Mouse (Mus musculus) frontal cortex, postnatal 36 days (tissue): ENCODE results near the gene Abcg5.

Experiments used
- DNase-seq, 2 experiments: peaks; one replicate each; pipeline ENCODE4 v3.0.0; 2022; ENCODE audit warnings: low spot score in 2 of 2

Gene Abcg5

GRCm38 (mm10) chr17:84685286-84685685 lies 2.5 kb upstream of the Abcg5 start:
- no peak for DNase-seq

DNA sequence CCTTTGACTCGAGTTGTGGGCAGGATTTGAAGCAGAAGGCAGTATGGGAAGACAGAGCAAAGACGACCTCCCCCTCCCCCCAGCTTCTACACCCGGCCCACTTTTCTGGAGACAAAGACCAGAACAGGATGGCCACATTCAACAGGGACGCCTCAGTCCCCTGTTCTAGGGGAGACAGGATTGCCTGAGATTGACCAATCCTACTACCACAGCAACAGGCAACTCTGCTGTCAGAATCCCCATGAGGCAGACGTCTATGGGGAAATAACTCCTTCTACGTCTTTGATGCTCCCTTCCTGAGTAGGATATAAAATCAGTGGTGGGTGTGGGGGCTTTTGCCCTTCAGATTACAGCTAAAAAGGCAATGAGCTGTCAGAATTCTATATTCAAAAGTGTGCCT lies 1.5 kb upstream of the Abcg5 start:
- DNase-seq = no peak

DNA sequence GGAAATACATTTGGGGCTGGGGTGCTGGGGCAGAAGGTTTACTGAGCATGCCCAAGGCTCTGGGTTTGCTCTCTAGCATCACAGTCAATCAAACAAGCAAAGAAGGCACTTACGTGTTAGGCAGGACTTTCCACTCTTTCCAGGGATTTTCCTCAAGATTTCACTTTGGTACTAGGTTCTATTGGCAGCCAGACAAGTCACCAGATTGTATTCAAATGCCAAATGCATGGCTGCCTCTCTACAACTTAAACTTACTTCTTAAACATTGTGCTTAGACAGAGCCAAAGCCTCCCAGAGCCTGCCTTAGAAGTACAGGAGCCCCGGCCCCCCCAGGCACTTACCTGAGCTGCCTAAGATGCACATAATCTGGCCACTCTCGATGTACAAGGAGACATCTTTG lies 1.1 kb downstream of the Abcg5 start:
- DNase-seq = peak in 1 of 2 experiments; percentile 51

- no peak for DNase-seq
Measured at GRCm38 (mm10) chr17:84677595-84677994, 5.2 kb downstream of the Abcg5 start.

- DNase-seq = no peak
Measured at GRCm38 (mm10) chr17:84675951-84676366, 6.9 kb downstream of the Abcg5 start, which contains the start of gene Abcg8. Abcg8 (plus strand) TSS chr17:84676302.

DNA sequence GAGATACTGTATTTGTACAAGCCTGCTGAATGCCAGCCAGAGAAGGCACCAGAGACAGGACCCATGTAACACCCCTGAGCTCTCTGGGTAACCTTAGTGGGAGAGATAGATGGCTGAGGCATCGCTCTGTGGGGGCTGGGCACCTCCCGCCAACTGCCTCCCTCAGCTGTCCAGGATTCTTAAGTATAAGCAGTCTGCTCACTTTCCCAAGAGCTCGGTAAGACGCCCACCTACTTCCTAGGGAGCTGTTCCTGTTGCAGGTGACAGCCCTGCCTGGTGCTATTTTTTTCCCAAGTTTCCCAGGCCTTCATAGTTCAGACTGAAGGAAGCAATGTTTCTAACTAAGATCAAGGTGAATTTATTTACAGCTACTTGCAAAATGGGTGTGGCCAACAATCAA lies 7.6 kb downstream of the Abcg5 start:
- no peak for DNase-seq

GRCm38 (mm10) chr17:84674048-84674447 lies 8.8 kb downstream of the Abcg5 start:
- no peak for DNase-seq

DNA sequence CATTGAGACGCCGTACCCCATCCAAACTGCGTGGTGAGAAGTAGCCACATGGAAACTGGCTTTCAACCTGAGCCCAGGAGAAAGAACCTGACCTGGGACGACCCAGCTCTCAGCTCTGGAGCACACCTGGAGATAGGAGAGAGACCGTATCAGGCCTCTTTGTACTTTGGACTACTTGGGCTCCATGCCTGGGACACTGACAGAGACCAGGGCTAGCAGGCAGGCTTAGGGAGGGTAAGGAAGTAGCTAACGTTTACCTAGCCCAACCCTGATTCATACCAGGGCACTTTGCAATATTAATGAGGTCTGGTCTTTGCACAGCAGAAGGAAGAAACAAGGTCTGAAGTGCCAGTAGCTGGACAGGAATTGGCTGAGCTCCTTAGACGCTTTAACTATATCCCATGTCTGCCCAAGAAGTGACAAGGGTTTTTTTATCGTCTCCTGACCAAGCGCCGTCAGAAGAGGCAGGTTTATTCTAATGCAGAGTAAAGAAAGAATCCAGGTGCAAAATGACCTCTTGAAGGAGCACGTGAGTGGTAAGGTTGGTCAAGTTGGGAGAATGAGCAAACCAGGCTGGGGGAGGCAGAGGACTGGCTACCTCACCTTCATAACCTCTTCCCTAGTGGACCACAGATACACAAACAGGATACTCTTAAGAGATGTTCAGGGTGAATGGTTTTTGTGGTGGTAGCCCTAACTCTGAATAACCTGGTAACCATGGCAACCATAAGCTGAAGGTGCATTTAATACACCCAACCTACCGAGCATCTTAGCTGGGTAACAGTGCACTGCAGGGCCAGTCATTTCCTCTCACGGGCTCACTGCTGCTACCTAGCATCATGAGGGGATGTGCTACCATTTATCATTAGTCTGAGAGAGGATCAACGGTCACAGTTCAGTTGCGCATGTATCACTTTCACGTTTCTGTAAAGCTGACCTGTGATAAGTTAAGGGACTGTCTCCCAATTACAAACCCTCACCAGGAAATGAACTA lies 10.1 kb downstream of the Abcg5 start:
- no peak for DNase-seq

DNA sequence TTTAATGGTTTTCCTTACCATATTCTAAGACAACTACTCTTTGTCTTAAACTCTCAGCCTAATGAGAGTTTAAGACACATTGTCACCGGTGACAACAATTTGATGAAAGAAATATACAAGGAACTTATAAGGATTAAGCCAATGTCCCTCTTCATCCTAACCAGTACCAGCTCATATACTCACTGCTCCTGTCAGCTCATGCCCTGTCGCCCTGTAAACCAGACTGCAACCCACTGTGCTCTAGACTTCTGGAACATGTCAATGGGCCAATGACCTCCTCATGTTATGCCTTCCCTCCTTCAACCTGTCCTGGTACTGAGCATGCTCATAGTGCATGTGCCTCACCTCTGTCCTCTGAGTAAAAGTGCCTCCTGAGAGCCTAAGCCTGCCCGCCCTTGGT lies 15.0 kb downstream of the Abcg5 start:
- no peak for DNase-seq

GRCm38 (mm10) chr17:84665691-84666090 lies 17.1 kb downstream of the Abcg5 start:
- no peak for DNase-seq

- no peak for DNase-seq
Measured at GRCm38 (mm10) chr17:84665053-84665452, 17.8 kb downstream of the Abcg5 start.

DNA sequence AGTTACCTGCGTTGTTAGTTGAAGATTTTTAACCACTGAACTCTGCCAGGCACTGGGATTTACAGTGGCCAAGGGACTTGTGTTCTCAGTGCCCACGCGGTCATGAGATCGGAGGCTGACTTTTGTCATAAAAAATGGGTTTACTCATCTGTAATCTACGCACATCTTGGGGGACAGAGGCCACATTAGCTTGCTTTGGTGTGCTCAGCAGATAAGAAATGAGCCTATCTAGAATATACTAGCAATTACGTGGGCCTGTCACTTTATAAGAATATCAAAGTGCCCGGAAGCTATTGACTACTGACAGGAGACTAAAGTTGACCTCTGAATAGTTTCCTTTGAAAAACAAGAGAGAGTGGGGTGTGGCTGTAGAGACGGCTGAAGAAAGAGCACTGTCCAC lies 23.9 kb downstream of the Abcg5 start:
- no peak for DNase-seq

DNA sequence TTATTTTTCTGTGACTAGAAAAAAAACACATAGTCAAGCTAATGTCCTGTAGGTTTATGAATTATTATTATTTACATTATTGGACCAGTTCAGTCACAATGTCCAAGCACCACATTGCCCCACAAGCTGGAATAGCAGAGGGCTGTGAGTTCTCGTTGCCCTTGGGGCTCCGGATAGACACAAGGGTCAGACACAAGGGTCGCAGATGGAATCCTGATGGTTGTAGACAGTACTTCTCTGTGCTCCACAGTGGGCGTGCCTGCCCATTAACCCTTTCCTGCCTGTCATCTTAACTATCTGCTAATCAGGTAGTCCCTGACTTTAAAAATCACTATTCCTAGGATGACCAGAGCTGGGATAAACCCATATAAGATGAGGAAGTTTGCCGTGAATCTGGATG lies 24.6 kb downstream of the Abcg5 start:
- no peak for DNase-seq

GRCm38 (mm10) chr17:84657782-84658181 lies 25.0 kb downstream of the Abcg5 start:
- no peak for DNase-seq

- DNase-seq = no peak
Measured at GRCm38 (mm10) chr17:84657422-84657732, 25.4 kb downstream of the Abcg5 start.

DNA sequence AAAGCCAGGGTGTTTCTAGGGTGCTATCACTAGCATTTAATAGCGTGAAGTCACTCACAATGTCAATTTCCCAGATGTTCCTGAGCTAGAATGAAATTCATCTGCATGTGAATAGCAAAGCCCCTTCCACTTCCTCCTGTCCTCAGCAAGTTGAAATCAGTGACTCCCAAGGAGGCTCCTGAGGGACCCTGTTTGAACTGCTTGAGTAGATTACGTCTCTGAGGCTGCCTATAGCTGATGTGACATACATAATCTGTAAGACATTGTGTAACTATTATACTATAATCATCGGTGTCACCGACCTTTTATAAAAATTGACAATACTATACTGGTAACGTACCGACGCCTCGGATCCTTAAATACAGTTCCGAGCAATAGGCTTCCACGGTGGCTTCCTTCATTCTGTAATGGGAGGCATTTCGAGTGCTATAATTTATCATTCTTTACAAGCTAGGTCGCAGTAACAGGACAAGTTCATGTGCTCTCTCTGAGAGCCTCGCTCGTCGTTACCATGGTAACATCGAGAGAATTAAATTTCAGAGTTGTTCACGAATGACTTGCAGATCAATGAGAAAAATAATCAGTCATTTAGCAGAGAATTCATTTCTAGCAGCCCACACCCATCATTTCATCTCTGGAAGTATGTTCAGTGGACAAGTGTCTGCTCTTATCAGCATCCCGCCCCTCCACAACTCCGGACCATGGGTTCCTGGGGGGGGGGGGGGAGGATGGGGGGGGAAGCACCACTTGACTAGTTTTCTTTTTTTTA lies 26.0 kb downstream of the Abcg5 start:
- DNase-seq = no peak

- DNase-seq = no peak
Measured at GRCm38 (mm10) chr17:84656205-84656604, 26.6 kb downstream of the Abcg5 start.

DNA sequence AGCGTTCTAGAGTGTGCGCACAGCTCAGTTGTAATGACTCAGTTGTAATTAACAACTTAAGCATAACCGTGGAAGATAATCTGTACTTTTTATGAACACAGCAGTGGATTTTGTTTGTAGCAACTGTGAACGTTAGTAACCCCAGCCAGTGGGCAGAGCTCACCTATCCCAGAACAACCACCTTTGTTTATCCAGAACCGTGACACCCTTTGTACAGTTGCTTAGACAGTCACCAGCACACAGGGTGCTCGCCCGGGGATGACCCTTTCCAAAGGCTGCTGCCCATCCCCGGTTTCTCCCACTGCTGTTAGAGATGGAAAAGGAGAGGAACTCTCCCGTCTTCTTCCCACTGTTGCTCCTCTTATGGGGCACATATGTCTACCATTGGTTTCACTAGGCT lies 29.3 kb downstream of the Abcg5 start:
- no peak for DNase-seq

GRCm38 (mm10) chr17:84650302-84651017 lies 32.4 kb downstream of the Abcg5 start:
- DNase-seq = no peak

DNA sequence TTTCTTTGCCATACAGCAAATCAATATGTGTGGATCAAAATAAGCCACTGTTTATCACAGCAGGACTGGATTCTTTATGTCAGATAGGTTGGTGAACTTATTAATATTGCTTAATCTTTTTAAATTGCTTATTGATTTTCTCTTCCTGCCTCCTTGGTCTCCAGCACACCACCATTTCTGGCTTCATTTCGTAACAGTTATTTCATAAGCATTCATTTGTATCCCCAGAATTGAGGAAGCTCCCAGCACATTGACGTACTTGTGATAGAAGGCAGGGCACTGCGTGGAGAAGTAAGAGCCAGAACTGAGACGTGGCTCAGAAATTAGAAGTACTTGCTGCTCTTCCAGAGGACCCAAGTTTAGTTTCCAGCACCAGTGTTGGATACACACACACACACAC lies 35.2 kb downstream of the Abcg5 start:
- DNase-seq = no peak

- no peak for DNase-seq
Measured at GRCm38 (mm10) chr17:84646477-84646876, 36.3 kb downstream of the Abcg5 start.

- DNase-seq = no peak
Measured at GRCm38 (mm10) chr17:84645894-84646293, 36.9 kb downstream of the Abcg5 start.
